Mouse (Mus musculus) urinary bladder, postnatal 14 days (tissue): ENCODE data around the gene Sytl2.

Experiments used
- DNase-seq: peaks from one replicate; pipeline ENCODE4 v3.0.0; 2021; ENCODE audit warnings: low spot score

Gene Sytl2

DNA sequence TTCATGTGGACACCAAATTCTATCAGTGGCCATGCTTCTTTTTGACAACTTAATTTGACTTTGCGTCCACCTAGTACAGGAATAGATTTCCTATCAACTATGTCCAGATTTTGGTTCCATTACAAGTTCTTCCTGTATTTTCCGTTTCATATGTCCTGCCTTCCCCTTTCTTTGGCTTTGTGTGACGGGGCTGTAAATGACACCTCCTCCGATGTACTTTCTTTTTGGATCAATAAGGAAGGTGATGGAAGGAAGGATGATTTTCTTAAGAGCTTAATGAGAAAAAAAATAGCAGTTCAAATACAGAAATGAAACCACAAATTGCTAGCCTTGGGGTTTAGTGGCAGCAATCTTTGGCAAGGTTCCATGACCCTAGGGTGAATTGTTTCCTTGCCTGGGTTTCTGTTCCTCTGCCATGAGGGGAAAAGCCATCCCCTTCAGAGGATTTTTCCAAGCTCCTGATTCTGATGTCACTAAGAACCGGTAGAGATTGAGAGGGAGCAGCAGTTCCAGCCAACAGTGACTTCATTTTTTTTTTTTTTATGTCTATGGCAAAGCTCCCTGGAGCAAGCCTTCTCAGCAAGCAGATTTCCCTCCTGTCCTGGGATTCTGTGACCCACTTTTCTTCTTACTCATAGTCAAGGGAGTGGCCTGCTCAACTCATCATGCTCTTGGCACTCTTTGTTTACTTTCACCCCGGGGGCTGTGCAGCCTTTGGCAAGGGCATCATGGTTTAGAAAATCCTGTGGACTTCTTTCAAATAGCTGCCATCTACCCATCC is 68.2 kb downstream of the Sytl2 start:
- DNase-seq, result peak; percentile 32

- DNase-seq, result peak; percentile 14
These were observed 70.8 kb downstream of the Sytl2 start for GRCm38 (mm10) chr7:90372804-90373203.

- no peak for DNase-seq
These were observed 82.4 kb downstream of the Sytl2 start for GRCm38 (mm10) chr7:90384411-90384810.

DNA sequence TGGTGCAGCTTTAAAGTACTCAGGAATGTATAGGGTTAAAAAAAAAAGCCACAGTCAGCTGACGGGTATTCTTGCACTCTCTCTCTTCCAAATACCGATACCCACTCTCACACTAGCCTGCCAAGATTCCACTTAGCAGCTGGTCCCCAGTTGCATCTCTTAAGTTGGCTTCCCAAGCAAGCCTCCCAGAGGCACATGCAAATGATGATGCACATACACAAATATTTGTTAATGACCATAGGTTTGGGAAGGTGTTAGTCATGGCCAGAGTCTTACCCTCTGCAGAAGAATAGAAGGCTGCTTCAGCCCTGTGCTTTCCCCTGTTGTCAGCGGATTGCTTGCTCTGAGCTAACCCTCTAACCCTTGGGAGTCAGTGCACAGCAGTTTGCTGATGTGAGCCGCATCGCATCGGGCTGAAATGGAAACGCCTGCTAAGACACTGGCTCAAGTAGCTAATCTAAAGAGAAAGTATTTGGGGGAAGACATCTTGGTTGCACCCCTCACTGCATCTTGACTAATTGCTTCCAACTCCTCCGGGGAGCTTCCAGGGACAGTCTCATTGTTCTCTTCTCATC is 84.9 kb downstream of the Sytl2 start:
- DNase-seq, result no peak

GRCm38 (mm10) chr7:90389765-90390164 is 87.7 kb downstream of the Sytl2 start:
- no peak for DNase-seq

GRCm38 (mm10) chr7:90395073-90395472 is 93.0 kb downstream of the Sytl2 start:
- DNase-seq, result no peak

GRCm38 (mm10) chr7:90395928-90396327 is 93.9 kb downstream of the Sytl2 start:
- DNase-seq, result no peak

DNA sequence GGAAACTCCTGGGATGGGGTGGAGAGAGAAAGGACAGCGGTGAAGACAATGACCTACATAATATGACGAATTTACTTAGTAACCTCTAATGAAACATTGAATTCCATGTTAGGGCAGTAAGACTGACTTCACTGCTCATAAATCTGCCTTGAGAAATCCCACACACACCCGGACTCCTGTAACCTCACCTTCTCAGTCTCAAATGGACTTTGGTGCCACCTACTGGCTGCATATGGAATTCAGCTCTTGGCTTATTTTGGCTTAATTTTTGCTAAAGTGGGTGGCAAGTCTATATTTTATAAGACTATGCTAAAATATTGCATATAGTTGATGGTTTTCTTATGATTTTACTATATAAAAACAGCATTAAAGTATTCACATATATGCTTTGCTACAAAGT is 107.9 kb downstream of the Sytl2 start:
- peak; percentile 69 for DNase-seq

GRCm38 (mm10) chr7:90426020-90427001 is 124.3 kb downstream of the Sytl2 start, which contains the start of gene Ccdc89:
Gene Ccdc89, plus strand, starts transcription at chr7:90426577.
- peak; percentile 82 for DNase-seq

GRCm38 (mm10) chr7:90427006-90427405 is 125.0 kb downstream of the Sytl2 start:
- DNase-seq, result peak; percentile 26

DNA sequence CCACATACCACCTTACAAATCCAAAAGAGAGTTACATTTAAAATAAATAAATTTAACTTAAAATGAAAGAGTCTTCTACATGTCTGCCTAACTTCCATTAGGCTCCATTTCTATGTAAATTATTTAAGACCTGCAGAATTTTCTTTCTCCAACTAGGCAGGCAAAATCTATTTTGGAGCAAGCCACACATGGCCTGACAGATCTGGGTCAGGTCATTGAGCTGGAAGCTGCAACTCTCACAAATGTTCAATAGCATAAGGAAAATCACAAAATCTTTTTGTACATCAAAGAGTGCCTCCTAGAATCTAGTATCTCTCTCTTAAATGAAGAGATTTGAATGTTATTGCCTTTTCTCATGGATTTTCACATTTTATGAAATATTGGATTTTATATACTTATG is 130.2 kb downstream of the Sytl2 start:
- no peak for DNase-seq

DNA sequence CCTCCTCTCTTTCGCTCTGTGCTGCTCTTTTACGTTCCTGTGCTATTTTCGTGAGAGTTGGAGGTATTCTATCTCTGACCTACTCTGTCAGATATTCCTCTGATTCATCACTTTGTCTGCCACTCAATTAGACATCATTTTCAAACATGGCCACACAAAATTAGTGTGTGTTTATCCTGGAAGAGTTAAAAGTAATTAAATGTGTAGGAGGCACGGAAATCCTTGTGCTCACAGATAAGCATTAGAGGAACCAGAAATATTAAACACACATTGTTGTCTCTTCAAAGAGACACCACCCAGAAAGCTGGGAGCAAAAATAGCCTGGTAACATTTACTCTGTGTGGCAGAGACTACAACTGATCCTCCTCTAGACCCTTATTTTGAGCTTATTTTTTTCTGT is 138.0 kb downstream of the Sytl2 start:
- DNase-seq, result no peak

- DNase-seq, result no peak
These were observed 140.0 kb downstream of the Sytl2 start for GRCm38 (mm10) chr7:90442070-90442469.

DNA sequence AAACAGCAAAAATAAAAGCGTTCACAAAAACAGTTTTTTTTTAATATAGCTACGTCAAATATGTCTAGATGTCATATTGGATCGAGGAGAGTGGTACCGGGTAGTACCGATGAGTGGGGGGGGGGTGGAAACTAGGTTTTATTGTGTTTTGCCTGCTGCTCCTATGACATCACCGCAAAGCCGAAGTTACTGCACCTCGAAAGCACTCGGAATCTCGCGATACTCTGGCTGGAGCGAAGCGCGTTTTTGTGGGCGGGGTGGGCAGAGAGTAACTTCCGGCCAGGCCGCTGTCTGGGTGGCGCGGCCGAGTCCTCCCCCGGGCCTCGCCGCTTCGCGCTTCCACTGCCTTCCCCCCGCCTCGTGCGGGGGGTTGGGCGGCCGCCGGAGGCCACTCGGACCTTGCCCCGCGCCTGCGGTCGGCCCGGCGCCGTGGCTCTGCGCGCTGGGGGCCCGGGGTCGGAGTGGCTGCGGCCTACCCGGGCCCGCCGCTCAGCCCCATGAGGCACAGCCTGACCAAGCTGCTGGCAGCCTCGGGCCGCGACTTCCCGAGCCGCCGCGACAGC is 140.5 kb downstream of the Sytl2 start, which contains the start of gene Crebzf:
TSS of gene Crebzf (plus strand) at position 212 of the 563 bp plus-strand sequence.
- peak; percentile 97 for DNase-seq

GRCm38 (mm10) chr7:90443101-90444091 is 141.3 kb downstream of the Sytl2 start:
- DNase-seq, result peak; percentile 73

DNA sequence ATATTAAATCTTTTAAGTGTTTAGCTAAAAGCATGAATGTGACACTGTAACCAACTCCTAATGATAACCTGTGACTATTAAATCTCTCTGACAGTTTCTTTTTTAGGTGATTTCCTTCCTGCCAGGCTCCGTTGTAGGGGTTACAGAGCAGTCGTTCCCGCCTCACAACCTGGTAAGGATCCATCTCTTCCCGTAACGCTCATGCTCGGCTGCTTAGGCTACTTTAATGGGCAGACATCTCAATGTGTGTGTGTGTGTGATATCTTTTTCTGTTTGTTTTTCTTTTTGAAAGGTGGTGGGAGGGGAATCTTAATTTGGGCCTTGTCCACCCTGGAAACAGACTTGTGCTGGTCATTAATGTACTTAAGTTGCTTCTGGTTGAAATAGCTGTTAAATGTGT is 142.2 kb downstream of the Sytl2 start:
- no peak for DNase-seq

GRCm38 (mm10) chr7:90456149-90456844 is 154.2 kb downstream of the Sytl2 start:
- no peak for DNase-seq

- DNase-seq, result peak; percentile 82
These were observed 154.9 kb downstream of the Sytl2 start, which contains the start of gene Tmem126a for GRCm38 (mm10) chr7:90456845-90457468. Gene Tmem126a, minus strand, starts transcription at chr7:90457229.

- no peak for DNase-seq
These were observed 155.5 kb downstream of the Sytl2 start for GRCm38 (mm10) chr7:90457517-90457916.
